Mouse (Mus musculus): Measurements from ENCODE around the gene Kcnma1.

Gene Kcnma1

GRCm38 (mm10) chr14:23618973-23619372, 395.3 kb downstream of the Kcnma1 start:
- Histone ChIP-seq H3K27me3 (ENCODE audit: insufficient read depth, low read length) (0 out of 2 replicates have a peak, but pooled peaks cover 5% of the 10 kb centered on the region), H3K36me3 (ENCODE audit: insufficient read depth, low read length) (no peaks in the 10 kb centered on the region)
- TF ChIP-seq NANOG (IDR thresholded peaks at IDR 0.05; ENCODE audit: borderline replicate concordance, low read length) (no peak), CTCF (conservative IDR thresholded peaks at IDR 0.05; ENCODE audit: low read length) (no peak), POU5F1 (IDR thresholded peaks at IDR 0.05; ENCODE audit: borderline replicate concordance, low read length) (no peak)

DNA sequence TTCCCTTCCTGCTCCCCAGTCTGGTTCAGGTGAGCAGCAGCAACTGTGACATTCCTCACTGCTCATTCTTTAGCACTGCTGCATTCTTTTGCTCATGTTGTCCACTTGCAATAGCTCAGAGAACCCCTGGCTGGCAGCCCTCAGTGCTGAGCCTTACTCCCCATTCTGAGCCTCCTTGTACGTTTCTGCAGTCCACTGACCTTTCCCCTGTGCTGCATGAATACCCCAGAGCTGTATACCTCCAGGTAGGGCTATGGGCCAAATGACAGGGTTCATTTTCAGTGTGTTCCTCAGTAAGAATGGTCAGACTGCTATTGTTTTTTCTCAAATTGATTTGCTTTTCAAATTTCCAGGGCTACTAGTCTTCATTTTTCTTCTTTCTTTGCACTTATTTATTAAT, 396.2 kb downstream of the Kcnma1 start:
- H3K36me3 ChIP-seq (ENCODE audit: insufficient read depth, low read length), result no peaks in the 10 kb centered on the region
- no peak for TF ChIP-seq NANOG (IDR thresholded peaks at IDR 0.05; ENCODE audit: borderline replicate concordance, low read length)
- H3K9me3 ChIP-seq (ENCODE audit: low read length), result peaks cover 10% of the 10 kb centered on the region
- no peaks in the 10 kb centered on the region for H3K4me1 ChIP-seq (replicated peaks; ENCODE audit: low read depth, low read length)
- no peak overlapping the region for H3K4me3 ChIP-seq (replicated peaks; ENCODE audit: low read length)
- H3K27me3 ChIP-seq (ENCODE audit: insufficient read depth, low read length), result 0 out of 2 replicates have a peak, but pooled peaks cover 5% of the 10 kb centered on the region

More at GRCm38 (mm10) chr14:23618973-23619372, 395.3 kb downstream of the Kcnma1 start:
- Histone ChIP-seq H3K4me3 (replicated peaks; ENCODE audit: low read length) (no peak overlapping the region), H3K9me3 (ENCODE audit: low read length) (peaks cover 13% of the 10 kb centered on the region), H3K4me1 (replicated peaks; ENCODE audit: low read depth, low read length) (no peaks in the 10 kb centered on the region)

GRCm38 (mm10) chr14:23610054-23610453, 404.2 kb downstream of the Kcnma1 start:
- TF ChIP-seq POU5F1 (IDR thresholded peaks at IDR 0.05; ENCODE audit: borderline replicate concordance, low read length) (no peak), NANOG (IDR thresholded peaks at IDR 0.05; ENCODE audit: borderline replicate concordance, low read length) (no peak), CTCF (conservative IDR thresholded peaks at IDR 0.05; ENCODE audit: low read length) (no peak)
- 0 out of 2 replicates have a peak, but pooled peaks cover 2% of the 10 kb centered on the region for H3K27me3 ChIP-seq (ENCODE audit: insufficient read depth, low read length)

GRCm38 (mm10) chr14:23605740-23606139, 408.6 kb downstream of the Kcnma1 start:
- Histone ChIP-seq H3K4me3 (replicated peaks; ENCODE audit: low read length) (no peak overlapping the region), H3K27me3 (ENCODE audit: insufficient read depth, low read length) (no peaks in the 10 kb centered on the region), H3K9me3 (ENCODE audit: low read length) (no peaks in the 10 kb centered on the region), H3K36me3 (ENCODE audit: insufficient read depth, low read length) (no peaks in the 10 kb centered on the region), H3K4me1 (replicated peaks; ENCODE audit: low read depth, low read length) (no peaks in the 10 kb centered on the region)
- no peak for TF ChIP-seq NANOG (IDR thresholded peaks at IDR 0.05; ENCODE audit: borderline replicate concordance, low read length)

More at GRCm38 (mm10) chr14:23610054-23610453, 404.2 kb downstream of the Kcnma1 start:
- Histone ChIP-seq H3K36me3 (ENCODE audit: insufficient read depth, low read length) (no peaks in the 10 kb centered on the region), H3K4me1 (replicated peaks; ENCODE audit: low read depth, low read length) (no peaks in the 10 kb centered on the region), H3K4me3 (replicated peaks; ENCODE audit: low read length) (no peak overlapping the region), H3K9me3 (ENCODE audit: low read length) (no peaks in the 10 kb centered on the region)

DNA sequence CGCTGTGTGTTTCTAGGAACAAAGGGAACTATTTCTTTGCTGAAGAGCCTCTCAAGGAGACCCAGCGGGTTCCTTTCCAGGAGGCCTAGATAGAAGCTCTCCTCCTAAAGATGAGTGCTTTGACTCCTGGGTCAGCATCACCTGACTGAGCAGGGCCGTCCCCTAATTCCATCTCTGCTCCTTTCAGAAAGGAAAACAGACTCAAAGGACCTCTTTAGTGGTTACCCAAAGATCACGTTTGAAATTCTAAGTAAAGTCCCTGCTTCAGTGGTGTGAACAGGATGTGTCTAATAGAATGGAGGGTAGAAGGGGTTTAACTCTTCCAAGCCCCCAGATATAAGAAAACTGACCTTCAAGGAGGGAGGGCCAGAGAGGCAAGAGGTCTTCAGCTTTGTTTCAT, 411.4 kb downstream of the Kcnma1 start:
- no peaks in the 10 kb centered on the region for H3K36me3 ChIP-seq (ENCODE audit: insufficient read depth, low read length)
- no peaks in the 10 kb centered on the region for H3K27me3 ChIP-seq (ENCODE audit: insufficient read depth, low read length)
- no peaks in the 10 kb centered on the region for H3K4me1 ChIP-seq (replicated peaks; ENCODE audit: low read depth, low read length)
- no peak overlapping the region for H3K4me3 ChIP-seq (replicated peaks; ENCODE audit: low read length)
- H3K9me3 ChIP-seq (ENCODE audit: low read length), result no peaks in the 10 kb centered on the region
- TF ChIP-seq POU5F1 (IDR thresholded peaks at IDR 0.05; ENCODE audit: borderline replicate concordance, low read length) (no peak), CTCF (conservative IDR thresholded peaks at IDR 0.05; ENCODE audit: low read length) (no peak), NANOG (IDR thresholded peaks at IDR 0.05; ENCODE audit: borderline replicate concordance, low read length) (no peak)

DNA sequence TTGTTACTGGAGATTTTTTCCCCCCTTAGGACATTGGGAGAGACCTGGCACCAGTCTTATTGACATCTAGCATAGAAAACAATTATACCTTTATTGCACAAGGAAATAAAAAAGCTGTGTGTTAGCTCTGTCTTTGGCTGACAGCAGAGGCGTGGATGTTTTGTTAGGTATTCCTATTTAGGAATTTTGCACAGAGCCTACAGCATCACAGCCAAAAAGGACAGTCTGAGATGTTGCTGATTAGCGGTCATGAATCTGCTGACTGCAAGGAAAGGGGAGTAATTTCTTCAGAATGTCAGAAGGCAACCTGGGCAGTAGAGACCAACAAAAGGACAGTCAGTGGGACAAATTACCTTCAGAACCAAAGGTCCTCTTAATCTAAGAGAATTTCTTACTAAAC, 412.2 kb downstream of the Kcnma1 start:
- H3K4me1 ChIP-seq (replicated peaks; ENCODE audit: low read depth, low read length), result no peaks in the 10 kb centered on the region
- H3K9me3 ChIP-seq (ENCODE audit: low read length), result no peaks in the 10 kb centered on the region
- no peak for TF ChIP-seq CTCF (conservative IDR thresholded peaks at IDR 0.05; ENCODE audit: low read length)
- TF ChIP-seq POU5F1 (IDR thresholded peaks at IDR 0.05; ENCODE audit: borderline replicate concordance, low read length), result no peak
- no peak for TF ChIP-seq NANOG (IDR thresholded peaks at IDR 0.05; ENCODE audit: borderline replicate concordance, low read length)
- H3K27me3 ChIP-seq (ENCODE audit: insufficient read depth, low read length), result no peaks in the 10 kb centered on the region
- no peaks in the 10 kb centered on the region for H3K36me3 ChIP-seq (ENCODE audit: insufficient read depth, low read length)
- no peak overlapping the region for H3K4me3 ChIP-seq (replicated peaks; ENCODE audit: low read length)

DNA sequence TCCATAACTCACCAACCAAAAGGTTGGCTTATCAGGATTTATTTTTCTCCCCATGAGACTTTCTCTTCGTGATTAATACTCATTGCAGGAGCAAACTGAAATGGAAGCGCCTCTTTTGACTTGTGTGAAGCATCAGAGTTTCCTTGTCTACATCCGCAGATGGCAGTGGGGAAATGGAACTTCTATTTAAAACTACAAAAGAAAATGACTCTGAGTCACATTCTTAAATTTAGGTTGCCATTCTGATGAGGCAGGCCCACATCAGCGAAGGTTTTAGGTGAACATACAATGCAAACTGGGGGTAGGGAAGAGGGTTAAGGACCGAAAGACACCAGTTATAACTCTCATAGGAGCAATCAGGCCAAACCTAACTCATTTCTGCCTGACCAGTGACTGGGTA, 419.7 kb downstream of the Kcnma1 start:
- no peaks in the 10 kb centered on the region for H3K9me3 ChIP-seq (ENCODE audit: low read length)
- no peaks in the 10 kb centered on the region for H3K36me3 ChIP-seq (ENCODE audit: insufficient read depth, low read length)
- H3K4me1 ChIP-seq (replicated peaks; ENCODE audit: low read depth, low read length), result no peaks in the 10 kb centered on the region
- H3K27me3 ChIP-seq (ENCODE audit: insufficient read depth, low read length), result no peaks in the 10 kb centered on the region
- TF ChIP-seq POU5F1 (IDR thresholded peaks at IDR 0.05; ENCODE audit: borderline replicate concordance, low read length) (no peak), CTCF (conservative IDR thresholded peaks at IDR 0.05; ENCODE audit: low read length) (no peak), NANOG (IDR thresholded peaks at IDR 0.05; ENCODE audit: borderline replicate concordance, low read length) (no peak)
- no peak overlapping the region for H3K4me3 ChIP-seq (replicated peaks; ENCODE audit: low read length)

DNA sequence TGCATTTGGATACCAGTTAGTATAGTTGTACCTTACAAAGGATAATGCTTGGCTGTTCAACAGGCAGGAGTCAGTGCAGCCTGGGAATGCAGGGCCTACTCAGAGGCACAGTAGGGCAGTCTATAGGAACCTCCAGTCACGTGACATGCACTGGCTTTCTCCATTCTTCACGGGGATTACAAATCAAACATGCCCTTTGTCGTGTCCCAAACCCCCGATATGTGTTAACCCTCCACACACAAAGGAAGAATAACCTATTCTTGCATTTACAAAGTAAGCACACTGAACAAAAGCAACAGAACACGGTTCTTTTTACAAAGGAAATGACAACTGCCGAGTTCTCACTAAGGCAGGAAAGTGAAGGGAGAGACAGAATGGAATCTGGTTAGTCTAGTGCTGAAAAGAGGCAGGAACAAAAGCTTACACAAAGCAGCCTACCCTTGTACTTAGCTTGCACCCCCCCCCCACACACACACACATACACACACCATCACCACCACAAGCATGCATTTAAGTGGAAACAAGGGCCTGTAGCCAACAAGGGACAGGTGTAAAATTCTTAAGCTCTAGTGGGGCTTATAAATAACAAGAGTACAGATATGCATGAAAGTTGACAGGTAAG, 421.4 kb downstream of the Kcnma1 start:
- no peak overlapping the region for H3K4me3 ChIP-seq (replicated peaks; ENCODE audit: low read length)
- TF ChIP-seq CTCF (conservative IDR thresholded peaks at IDR 0.05; ENCODE audit: low read length) (no peak), POU5F1 (IDR thresholded peaks at IDR 0.05; ENCODE audit: borderline replicate concordance, low read length) (no peak), NANOG (IDR thresholded peaks at IDR 0.05; ENCODE audit: borderline replicate concordance, low read length) (no peak)
- H3K4me1 ChIP-seq (replicated peaks; ENCODE audit: low read depth, low read length), result no peaks in the 10 kb centered on the region
- no peaks in the 10 kb centered on the region for H3K9me3 ChIP-seq (ENCODE audit: low read length)
- no peaks in the 10 kb centered on the region for H3K27me3 ChIP-seq (ENCODE audit: insufficient read depth, low read length)
- no peaks in the 10 kb centered on the region for H3K36me3 ChIP-seq (ENCODE audit: insufficient read depth, low read length)
